Mouse (Mus musculus) stomach, embryonic 16.5 days (tissue): ENCODE data around the gene Ppfia4. TPM values are rescaled to one million over a fixed set of nuclear protein-coding genes. Genes with fewer than 3 reads are reported as not detected.

Experiments used
- ATAC-seq: fragments of 200-750 bp; cut with Nextera tagmentation; 2 replicates; pipeline ENCODE4 v1.8.0; 2017; ENCODE audit warnings: moderate number of reproducible peaks, moderate TSS enrichment; ENCODE audit not compliant: insufficient read depth, low FRiP score
- H3K27ac ChIP-seq: fragments of 300-500 bp; sonication (generic); 2 replicates; pipeline ENCODE4 v1.5.1; 2014; ENCODE audit warnings: low read length
- H3K27me3 ChIP-seq: fragments of 300-500 bp; sonication (generic); 2 replicates; pipeline ENCODE4 v1.6.1; 2014; ENCODE audit warnings: low read length, control low read depth, mixed read lengths; ENCODE audit not compliant: control insufficient read depth, insufficient read depth
- H3K36me3 ChIP-seq: fragments of 300-500 bp; sonication (generic); 2 replicates; pipeline ENCODE4 v1.6.1; 2014; ENCODE audit warnings: low read length; ENCODE audit not compliant: control insufficient read depth, insufficient read depth
- H3K4me1 ChIP-seq: fragments of 300-500 bp; sonication (generic); 2 replicates; pipeline ENCODE4 v1.6.1; 2014; ENCODE audit warnings: low read length, control low read depth, mixed read lengths; ENCODE audit not compliant: control insufficient read depth, insufficient read depth
- H3K4me2 ChIP-seq: fragments of 300-500 bp; sonication (generic); 2 replicates; pipeline ENCODE4 v1.6.1; 2014; ENCODE audit warnings: low read depth, low read length, mixed read lengths
- H3K4me3 ChIP-seq: fragments of 300-500 bp; sonication (generic); replicated peaks from 2 replicates; pipeline ENCODE4 v1.5.1; 2014; ENCODE audit warnings: mild to moderate bottlenecking, low read length
- H3K9ac ChIP-seq: fragments of 300-500 bp; sonication (generic); 2 replicates; pipeline ENCODE4 v1.6.1; 2014; ENCODE audit warnings: low read length
- H3K9me3 ChIP-seq: fragments of 300-500 bp; sonication (generic); replicated peaks from 2 replicates; pipeline ENCODE4 v1.6.1; 2016; ENCODE audit warnings: low read length, control low read depth; ENCODE audit not compliant: control insufficient read depth
- WGBS: fragments of 180-500 bp; shearing (Covaris S2); extraction: QIAGEN DNeasy Blood & Tissue Kit; methylation state at CpG from one replicate; pipeline ENCODE4 v1.1.7; 2014; 5-methylcytosine and 5-hydroxymethylcytosine counted together
- polyA plus RNA-seq: library from polyadenylated mRNA; unstranded; fragments of >200 nt; fragmentation: Nextera tagmentation; extraction: Ambion mirVana; gene quantifications from 2 replicates; pipeline ENCODE4 v1.2.1, GENCODE M21; 2015

Gene Ppfia4
- polyA plus RNA-seq, 1 experiment from 2014 or later, result 6.8 TPM

DNA sequence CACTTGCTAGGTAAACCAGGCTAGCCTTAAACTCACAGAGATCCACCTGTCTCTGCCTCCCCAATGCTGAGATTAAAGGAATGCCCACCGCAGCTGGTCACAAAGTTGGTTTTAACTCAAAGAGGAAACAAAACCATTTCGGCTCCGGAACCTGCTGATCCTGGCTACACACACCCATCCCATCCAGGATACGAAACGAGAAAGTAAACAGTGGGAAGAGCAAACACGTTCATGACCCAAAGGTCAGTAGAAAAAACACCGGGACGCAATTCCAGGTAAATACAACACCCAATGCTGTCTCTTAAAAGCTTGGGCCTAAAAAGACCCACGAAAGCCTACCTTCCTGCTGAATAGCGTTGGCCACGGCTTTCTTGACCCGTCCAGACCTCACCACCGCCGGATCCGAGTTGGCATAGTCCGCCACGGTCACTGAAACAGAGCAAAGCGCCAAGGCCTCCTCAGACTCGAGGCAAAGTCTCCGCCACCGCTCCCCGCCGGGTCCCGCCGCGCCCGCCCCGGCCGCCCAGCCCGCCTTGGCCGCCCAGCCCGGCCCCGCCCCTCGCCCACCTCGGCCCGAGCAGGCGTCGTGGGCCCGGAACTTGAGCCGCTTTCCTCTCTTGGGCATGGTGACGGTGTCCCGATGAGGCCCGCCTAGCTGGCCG lies 28.6 kb upstream of the Ppfia4 start:
- under 1% methylated on average over 43 of the region's 44 CpGs for WGBS
- H3K4me3 ChIP-seq, result peak overlapping the region; percentile 97
- no peaks in the 10 kb centered on the region for H3K27me3 ChIP-seq
- H3K4me1 ChIP-seq, result peaks cover 11% of the 10 kb centered on the region
- no peaks in the 10 kb centered on the region for H3K9me3 ChIP-seq
- H3K36me3 ChIP-seq, result peaks cover 7% of the 10 kb centered on the region
- peak; percentile 86 for ATAC-seq
- H3K4me2 ChIP-seq, result peak overlapping the region; percentile 83
- peak overlapping the region; percentile 91 for H3K27ac ChIP-seq
- H3K9ac ChIP-seq, result peak overlapping the region; percentile 98

- H3K4me2 ChIP-seq, result peak overlapping the region; percentile 83
- peak overlapping the region; percentile 98 for H3K9ac ChIP-seq
- no peaks in the 10 kb centered on the region for H3K27me3 ChIP-seq
- H3K4me1 ChIP-seq, result peaks cover 11% of the 10 kb centered on the region
- no peaks in the 10 kb centered on the region for H3K9me3 ChIP-seq
- 67% methylated on average over 7 of the region's 7 CpGs for WGBS
- ATAC-seq, result no peak
- peaks cover 14% of the 10 kb centered on the region for H3K36me3 ChIP-seq
- peak overlapping the region; percentile 97 for H3K4me3 ChIP-seq
- no peak overlapping the region for H3K27ac ChIP-seq
Observed at GRCm38 (mm10) chr1:134360656-134361055, 27.9 kb upstream of the Ppfia4 start.

- ATAC-seq, result no peak
- H3K27me3 ChIP-seq, result no peaks in the 10 kb centered on the region
- no peak overlapping the region for H3K9ac ChIP-seq
- no peaks in the 10 kb centered on the region for H3K9me3 ChIP-seq
- no peak overlapping the region for H3K27ac ChIP-seq
- H3K4me1 ChIP-seq, result peaks cover 11% of the 10 kb centered on the region
- peaks cover 21% of the 10 kb centered on the region for H3K36me3 ChIP-seq
- no peak overlapping the region for H3K4me3 ChIP-seq
- 57% methylated on average over 4 of the region's 4 CpGs for WGBS
- H3K4me2 ChIP-seq, result no peak overlapping the region
Observed at GRCm38 (mm10) chr1:134357461-134357860, 24.7 kb upstream of the Ppfia4 start.

- Histone ChIP-seq H3K36me3 (peaks cover 22% of the 10 kb centered on the region), H3K4me2 (no peak overlapping the region), H3K4me1 (peaks cover 3% of the 10 kb centered on the region; the same call in 1 of the 2 replicates), H3K9me3 (no peaks in the 10 kb centered on the region), H3K9ac (no peak overlapping the region), H3K27ac (no peak overlapping the region), H3K4me3 (no peak overlapping the region), H3K27me3 (no peaks in the 10 kb centered on the region)
- WGBS, result 90% methylated on average over 2 of the region's 2 CpGs
- no peak for ATAC-seq
Observed at GRCm38 (mm10) chr1:134353326-134353725, 20.6 kb upstream of the Ppfia4 start.

GRCm38 (mm10) chr1:134347791-134348190 lies 15.1 kb upstream of the Ppfia4 start:
- H3K27ac ChIP-seq, result no peak overlapping the region
- ATAC-seq, result no peak
- no peak overlapping the region for H3K9ac ChIP-seq
- H3K9me3 ChIP-seq, result no peaks in the 10 kb centered on the region
- H3K4me2 ChIP-seq, result no peak overlapping the region
- H3K36me3 ChIP-seq, result peaks cover 8% of the 10 kb centered on the region; the same call in 1 of the 2 replicates
- 86% methylated on average over 9 of the region's 9 CpGs for WGBS
- H3K27me3 ChIP-seq, result no peaks in the 10 kb centered on the region
- peaks cover 14% of the 10 kb centered on the region for H3K4me1 ChIP-seq
- no peak overlapping the region for H3K4me3 ChIP-seq

GRCm38 (mm10) chr1:134345075-134345474 lies 12.3 kb upstream of the Ppfia4 start:
- H3K27me3 ChIP-seq, result no peaks in the 10 kb centered on the region
- no peak overlapping the region; the same call in 1 of the 2 replicates for H3K27ac ChIP-seq
- H3K4me3 ChIP-seq, result peak overlapping the region; percentile 59
- peaks cover 4% of the 10 kb centered on the region; the same call in 1 of the 2 replicates for H3K36me3 ChIP-seq
- H3K4me2 ChIP-seq, result peak overlapping the region; percentile 95
- peaks cover 14% of the 10 kb centered on the region for H3K4me1 ChIP-seq
- no peak overlapping the region for H3K9ac ChIP-seq
- no peak for ATAC-seq
- WGBS, result 76% methylated on average over 4 of the region's 4 CpGs
- no peaks in the 10 kb centered on the region for H3K9me3 ChIP-seq

- H3K9me3 ChIP-seq, result peaks cover 3% of the 10 kb centered on the region; the same call in 1 of the 2 replicates
- H3K9ac ChIP-seq, result peak overlapping the region; percentile 76
- WGBS, result 2% methylated on average over 53 of the region's 54 CpGs
- H3K27me3 ChIP-seq, result no peaks in the 10 kb centered on the region
- peak; percentile 96 for ATAC-seq
- H3K27ac ChIP-seq, result no peak overlapping the region; the same call in 1 of the 2 replicates
- peak overlapping the region; percentile 95 for H3K4me2 ChIP-seq
- H3K4me1 ChIP-seq, result peaks cover 14% of the 10 kb centered on the region
- peaks cover 4% of the 10 kb centered on the region; the same call in 1 of the 2 replicates for H3K36me3 ChIP-seq
- H3K4me3 ChIP-seq, result peak overlapping the region; percentile 59
Observed at GRCm38 (mm10) chr1:134344005-134344950, 11.6 kb upstream of the Ppfia4 start.

GRCm38 (mm10) chr1:134343567-134343966 lies 10.8 kb upstream of the Ppfia4 start:
- peak overlapping the region; percentile 76; the same call in 1 of the 2 replicates for H3K9ac ChIP-seq
- peaks cover 3% of the 10 kb centered on the region; the same call in 1 of the 2 replicates for H3K9me3 ChIP-seq
- 7% methylated on average over 2 of the region's 2 CpGs for WGBS
- H3K4me2 ChIP-seq, result peak overlapping the region; percentile 95
- ATAC-seq, result no peak
- peak overlapping the region; percentile 59 for H3K4me3 ChIP-seq
- no peaks in the 10 kb centered on the region for H3K27me3 ChIP-seq
- no peak overlapping the region for H3K27ac ChIP-seq
- peaks cover 14% of the 10 kb centered on the region for H3K4me1 ChIP-seq
- H3K36me3 ChIP-seq, result peaks cover 4% of the 10 kb centered on the region; the same call in 1 of the 2 replicates
